Mouse (Mus musculus) spleen, adult 2 months (tissue): ENCODE measurements around the gene Olfr808.

Source experiments
- CTCF ChIP-seq: fragments of 200-500 bp; IDR thresholded peaks from 2 replicates; pipeline ENCODE4 v1.5.1; 2011; ENCODE audit warnings: mild to moderate bottlenecking, inconsistent platforms; ENCODE audit not compliant: insufficient read depth, insufficient read length, insufficient replicate concordance; ENCODE audit errors: extremely low read depth
- POLR2A ChIP-seq: fragments of 200-500 bp; IDR thresholded peaks from 2 replicates; pipeline ENCODE4 v1.6.1; 2011; ENCODE audit warnings: low read depth, low read length, inconsistent platforms

- TF ChIP-seq POLR2A (no peak), CTCF (no peak)
Observed at GRCm38 (mm10) chr10:129729275-129729674, 36.0 kb upstream of the Olfr808 start, which contains the start of gene Olfr805.
